Mouse (Mus musculus) left cerebral cortex, postnatal 36 days (tissue): ENCODE measurements around the gene Pecr. TPM values are rescaled to one million over a fixed set of nuclear protein-coding genes. Genes with fewer than 3 reads are reported as not detected.
A peak's percentile ranks its signal among the peaks of the same experiment; 100 is the strongest.

Source experiments
- DNase-seq, 2 experiments: peaks; one replicate each; pipeline ENCODE4 v3.0.0; 2021 to 2022; ENCODE audit warnings: low spot score in 2 of 2, mixed read lengths in 1 of 2
- intact Hi-C: fragments of 180-260 bp; cut with DNase I; formaldehyde crosslinking; loops from one replicate; pipeline ENCODE4 v1.15.1; 2025
- total RNA-seq, 2 experiments: library from RNA; stranded (reverse); gene quantifications; 2 replicates each; pipeline ENCODE4 v1.2.3; 2021

Gene Pecr
- 1 to 10 TPM; 3.7 to 5.2 TPM for total RNA-seq

GRCm38 (mm10) chr1:72283992-72284485 is at the start of gene Pecr, which contains the start of gene Tmem169:
Gene Pecr (minus strand): TSS chr1:72284314.
Gene Tmem169 (plus strand): TSS chr1:72284369.
- intact Hi-C loops: no loop called here
- DNase-seq: peak; percentile 90 to 93

GRCm38 (mm10) chr1:72326162-72326821 is 42.2 kb upstream of the Pecr start:
- intact Hi-C loops: no loop called here
- no peak for DNase-seq

DNA sequence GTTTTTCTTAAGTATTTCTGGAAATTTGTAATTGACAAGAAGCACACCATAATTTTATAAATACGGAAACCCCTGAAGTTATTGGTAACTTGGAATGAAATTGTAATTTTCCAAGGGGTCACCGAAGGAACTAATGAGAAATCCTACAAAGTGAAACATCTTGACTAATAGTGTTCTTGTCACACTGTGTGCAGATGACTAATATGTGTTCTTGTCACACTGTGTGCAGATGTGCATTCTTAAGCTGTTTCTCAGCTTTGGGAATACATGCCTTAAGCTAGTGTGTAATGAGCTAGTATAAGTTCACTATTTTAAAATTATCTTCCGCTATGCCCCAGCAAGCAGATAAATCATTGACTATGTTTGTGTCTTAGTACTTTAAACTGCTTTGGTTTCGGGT is 39.1 kb upstream of the Pecr start:
- intact Hi-C loops: no loop called here
- DNase-seq: no peak

GRCm38 (mm10) chr1:72320759-72321158 is 36.6 kb upstream of the Pecr start:
- no peak for DNase-seq
- intact Hi-C loops: no loop called here

DNA sequence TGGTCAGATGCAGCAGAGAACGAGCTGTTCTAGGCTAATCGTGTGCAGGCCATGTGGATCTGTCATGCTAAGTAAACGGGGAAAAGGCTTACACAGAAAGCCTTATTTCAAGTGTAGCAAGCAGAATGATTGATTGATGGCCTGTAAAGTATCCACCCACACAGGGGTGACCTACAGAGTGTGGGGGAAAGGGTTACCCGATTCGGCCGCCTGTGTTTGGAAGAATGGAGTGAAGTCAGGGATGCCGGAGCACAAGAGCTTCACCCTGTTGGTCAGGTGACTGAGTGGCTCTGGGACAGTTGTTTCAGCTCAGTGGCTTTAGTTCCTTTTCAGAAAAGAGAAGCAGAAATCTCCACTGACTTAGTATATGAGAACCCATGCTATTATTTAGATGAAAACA is 32.8 kb upstream of the Pecr start:
- intact Hi-C loops: loop anchor here (10.0 kb wide), 1 partner anchor 388 kb away; the partner anchor contains the start of gene Ankar
- no peak for DNase-seq

DNA sequence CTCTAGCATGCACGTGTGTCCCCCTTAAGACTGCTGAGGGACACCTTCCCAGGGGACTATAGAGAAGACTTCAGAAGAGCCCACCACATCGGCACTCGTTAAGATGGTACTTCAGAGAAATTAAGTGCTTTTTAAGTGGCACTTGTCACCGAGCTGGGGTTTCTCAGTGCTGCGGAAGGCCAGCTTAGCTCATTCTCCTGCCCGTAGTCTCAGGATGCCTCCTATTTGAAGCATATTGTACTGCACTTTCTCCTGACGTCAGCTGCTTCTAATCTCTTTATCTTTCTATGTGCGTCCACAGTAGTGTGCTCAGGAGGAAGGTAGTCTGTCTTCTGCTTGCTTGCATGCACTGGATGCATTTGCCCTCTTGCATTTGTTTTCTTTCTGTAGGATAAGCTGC is 32.3 kb upstream of the Pecr start:
- intact Hi-C loops: loop anchor here (10.0 kb wide), 1 partner anchor 388 kb away; the partner anchor contains the start of gene Ankar
- no peak for DNase-seq

- DNase-seq: no peak
- intact Hi-C loops: loop anchor here (10.0 kb wide), 1 partner anchor 389 kb away; the partner anchor contains the start of gene Ankar
These were observed 31.3 kb upstream of the Pecr start for GRCm38 (mm10) chr1:72315447-72315846.

GRCm38 (mm10) chr1:72313399-72314039 is 29.4 kb upstream of the Pecr start:
- DNase-seq: no peak
- intact Hi-C loops: loop anchor here (5.0 to 10.0 kb wide), 2 partner anchors 391 to 539 kb away; partner anchors contain the start of gene Ankar

DNA sequence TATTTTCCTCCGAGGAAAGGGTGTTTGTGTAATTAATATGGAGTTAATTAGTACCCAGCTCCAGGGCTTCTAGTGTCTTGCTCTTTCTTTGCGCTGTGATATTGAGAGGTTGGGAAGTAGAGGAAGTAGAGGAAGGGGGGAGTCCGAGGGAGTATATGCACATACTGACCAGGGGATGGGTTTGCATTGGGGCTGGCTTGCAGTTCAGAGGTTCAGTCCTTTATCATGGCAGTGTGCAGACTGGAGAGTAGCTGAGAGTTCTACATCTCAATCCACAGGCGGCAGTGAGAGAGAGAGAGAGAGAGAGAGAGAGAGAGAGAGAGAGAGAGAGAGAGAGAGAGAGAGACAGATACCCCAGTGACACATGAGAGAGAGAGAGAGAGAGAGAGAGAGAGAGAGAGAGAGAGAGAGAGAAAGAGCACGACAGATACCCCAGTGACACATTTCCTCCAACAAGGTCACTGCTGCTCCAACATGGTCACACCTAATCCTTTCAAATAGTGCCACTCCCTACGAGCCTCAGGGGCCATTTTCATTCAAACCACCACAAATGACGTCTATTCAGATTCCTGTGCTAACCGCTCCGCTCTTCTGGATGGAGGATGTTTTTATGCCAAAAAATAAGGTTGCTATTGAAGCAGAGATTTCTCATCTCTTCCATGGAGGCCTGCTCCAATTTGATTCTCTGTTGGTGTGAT is 28.7 kb upstream of the Pecr start:
- no peak for DNase-seq
- intact Hi-C loops: loop anchor here (5.0 to 10.0 kb wide), 2 partner anchors 392 to 539 kb away; partner anchors contain the start of gene Ankar

GRCm38 (mm10) chr1:72309744-72310424 is 25.8 kb upstream of the Pecr start:
- intact Hi-C loops: loop anchor here (5.0 to 10.0 kb wide), 4 partner anchors 227 to 542 kb away; partner anchors contain the start of genes Ankar, March4 and Smarcal1
- DNase-seq: no peak

GRCm38 (mm10) chr1:72308919-72309318 is 24.8 kb upstream of the Pecr start:
- intact Hi-C loops: loop anchor here (5.0 kb wide), 2 partner anchors 228 to 273 kb away; partner anchors contain the start of genes March4 and Smarcal1
- no peak for DNase-seq

GRCm38 (mm10) chr1:72307317-72307798 is 23.2 kb upstream of the Pecr start, which contains the start of gene Xrcc5:
Gene Xrcc5 (plus strand): TSS chr1:72307421.
- intact Hi-C loops: loop anchor here (5.0 kb wide), 2 partner anchors 230 to 275 kb away; partner anchors contain the start of genes March4 and Smarcal1
- peak; percentile 90 to 92 for DNase-seq

GRCm38 (mm10) chr1:72306679-72307181 is 22.6 kb upstream of the Pecr start:
- intact Hi-C loops: loop anchor here (5.0 kb wide), 2 partner anchors 231 to 276 kb away; partner anchors contain the start of genes March4 and Smarcal1
- no peak for DNase-seq

DNA sequence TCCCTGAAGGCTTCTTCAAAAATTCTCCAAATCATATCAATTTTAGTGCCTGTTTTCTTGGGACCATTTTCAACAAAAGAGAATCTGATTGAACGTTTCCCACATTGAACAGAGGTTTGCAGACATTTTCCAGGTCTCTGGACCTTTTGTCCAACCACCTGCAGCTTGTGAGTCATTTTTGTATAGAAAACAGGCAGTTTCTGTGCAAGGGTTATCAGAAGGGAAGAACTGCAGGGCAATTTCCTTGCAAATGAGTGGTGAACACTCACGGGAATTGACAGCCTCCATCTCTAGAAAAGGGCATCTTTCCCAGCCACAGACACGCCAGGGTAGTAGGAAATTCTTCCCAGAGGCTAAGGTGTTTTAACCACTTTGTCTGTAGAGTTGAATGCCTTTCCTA is 22.1 kb upstream of the Pecr start:
- intact Hi-C loops: loop anchor here (5.0 kb wide), 2 partner anchors 231 to 276 kb away; partner anchors contain the start of genes March4 and Smarcal1
- DNase-seq: no peak

- intact Hi-C loops: no loop called here
These were observed 17.7 kb upstream of the Pecr start for GRCm38 (mm10) chr1:72301845-72302244.

GRCm38 (mm10) chr1:72295746-72296145 is 11.6 kb upstream of the Pecr start:
- DNase-seq: no peak
- intact Hi-C loops: no loop called here

More at GRCm38 (mm10) chr1:72301845-72302244, 17.7 kb upstream of the Pecr start:
- DNase-seq: no peak

GRCm38 (mm10) chr1:72293869-72294663 is 10.0 kb upstream of the Pecr start:
- no peak for DNase-seq
- intact Hi-C loops: no loop called here

DNA sequence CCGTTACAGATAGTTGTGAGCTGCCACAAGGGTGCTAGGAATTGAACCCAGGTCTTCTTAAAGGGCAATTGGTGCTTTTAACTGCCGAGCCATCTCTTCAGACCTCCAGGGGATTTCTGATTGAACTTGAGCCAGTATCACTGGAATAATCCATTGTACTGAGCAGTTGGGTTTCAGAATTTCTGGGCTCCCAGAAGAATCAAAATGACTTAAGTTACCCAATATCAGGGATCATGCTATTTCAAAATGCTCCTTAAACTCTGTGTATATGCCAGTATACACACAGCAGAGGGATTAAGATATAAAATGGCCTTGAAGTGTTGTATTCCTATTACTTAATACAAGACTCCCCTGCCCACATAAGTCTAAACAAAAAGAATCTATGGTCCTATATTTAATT is 7.8 kb upstream of the Pecr start:
- no peak for DNase-seq
- intact Hi-C loops: no loop called here
